Mouse (Mus musculus): ENCODE results near the gene Amacr. TPM values are rescaled to one million over a fixed set of nuclear protein-coding genes. Genes with fewer than 3 reads are reported as not detected.

The Amacr gene
- 10 to 100 TPM; 13.2 TPM for total RNA-seq (2021)
- long read RNA-seq, transcript Amacr-201 (5 exons, 2,577 nt) = major isoform, 26 of 27 reads
- long read RNA-seq, partial matches to known transcripts = 1 of 27 reads
- long read RNA-seq, other reads (novel, unspliced or antisense) = 0 of 27 reads

- peak; percentile 85 to 94 for DNase-seq (ENCODE audit: low spot score in 2 of 2)
These were observed at the start of gene Amacr for GRCm38 (mm10) chr15:10981377-10982063. TSS of gene Amacr (plus strand) at chr15:10981756.

- DNase-seq (ENCODE audit: low spot score in 2 of 2) = no peak
These were observed 47.6 kb upstream of the Amacr start for GRCm38 (mm10) chr15:10933930-10934329.

DNA sequence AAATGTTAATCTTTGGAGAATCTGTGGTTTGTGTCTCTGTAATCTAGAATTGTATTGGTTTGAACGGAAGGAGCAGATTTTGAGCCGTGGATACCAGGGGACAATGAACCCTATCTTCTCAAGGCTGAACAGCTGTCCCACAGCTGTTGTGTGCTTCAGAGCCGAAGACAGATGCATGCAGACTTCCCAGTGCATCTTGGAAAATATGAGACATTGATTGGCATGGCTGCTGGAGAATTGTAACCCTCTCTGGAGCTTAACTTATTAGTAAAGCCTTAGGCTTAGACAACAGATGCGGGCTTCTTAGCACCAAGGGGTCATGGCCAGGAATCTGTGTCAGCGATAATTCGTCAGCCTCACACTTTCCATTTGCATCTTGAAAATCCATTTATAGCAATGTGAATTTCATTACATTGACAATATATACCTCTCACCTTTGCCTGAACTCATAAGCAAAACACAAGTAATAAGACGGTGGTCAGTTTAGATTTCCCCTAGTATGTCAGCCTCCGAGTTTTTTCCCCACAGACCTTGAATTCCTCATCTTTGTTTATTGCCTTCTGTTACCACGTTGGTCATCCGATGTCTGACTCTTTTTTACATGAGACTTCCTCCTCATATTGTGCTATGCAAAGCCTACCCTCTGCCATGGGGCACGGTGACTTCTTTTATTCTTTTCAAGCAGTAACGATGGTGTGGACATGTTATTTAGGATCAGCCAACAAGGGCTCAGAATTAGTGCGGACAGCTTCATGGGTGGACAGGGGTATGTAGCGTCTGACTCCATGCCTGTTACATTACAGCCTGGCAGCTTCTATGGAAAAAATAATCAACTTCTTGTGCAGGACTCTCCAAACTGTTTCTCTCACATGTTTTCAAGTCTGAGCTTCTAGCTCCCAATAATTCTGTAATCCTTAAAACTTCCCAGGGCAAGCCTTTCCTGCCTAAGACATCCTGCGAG, 41.1 kb upstream of the Amacr start:
- DNase-seq (ENCODE audit: low spot score in 2 of 2) = no peak

DNA sequence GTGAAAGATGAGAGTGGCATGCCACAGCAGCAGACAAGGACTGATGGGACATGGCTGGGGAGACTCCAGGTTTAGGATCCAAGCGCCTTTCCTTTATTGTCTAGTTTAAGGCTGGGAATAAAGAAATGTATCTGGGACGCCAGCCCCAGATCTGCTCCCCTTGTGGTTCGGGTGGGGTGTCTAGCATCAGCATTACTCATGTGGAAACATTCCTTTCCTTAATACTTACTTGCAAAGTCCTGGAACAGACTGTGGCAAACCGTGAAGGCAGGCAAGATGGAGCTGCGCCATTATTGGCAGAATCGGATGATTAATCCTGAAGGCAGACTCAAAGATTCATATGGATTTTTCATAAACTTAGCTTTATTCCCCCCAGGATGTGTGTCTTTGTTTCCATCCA, 39.7 kb upstream of the Amacr start:
- DNase-seq (ENCODE audit: low spot score in 2 of 2) = no peak

GRCm38 (mm10) chr15:10947852-10948251, 33.7 kb upstream of the Amacr start:
- no peak for DNase-seq (ENCODE audit: low spot score in 2 of 2)

DNA sequence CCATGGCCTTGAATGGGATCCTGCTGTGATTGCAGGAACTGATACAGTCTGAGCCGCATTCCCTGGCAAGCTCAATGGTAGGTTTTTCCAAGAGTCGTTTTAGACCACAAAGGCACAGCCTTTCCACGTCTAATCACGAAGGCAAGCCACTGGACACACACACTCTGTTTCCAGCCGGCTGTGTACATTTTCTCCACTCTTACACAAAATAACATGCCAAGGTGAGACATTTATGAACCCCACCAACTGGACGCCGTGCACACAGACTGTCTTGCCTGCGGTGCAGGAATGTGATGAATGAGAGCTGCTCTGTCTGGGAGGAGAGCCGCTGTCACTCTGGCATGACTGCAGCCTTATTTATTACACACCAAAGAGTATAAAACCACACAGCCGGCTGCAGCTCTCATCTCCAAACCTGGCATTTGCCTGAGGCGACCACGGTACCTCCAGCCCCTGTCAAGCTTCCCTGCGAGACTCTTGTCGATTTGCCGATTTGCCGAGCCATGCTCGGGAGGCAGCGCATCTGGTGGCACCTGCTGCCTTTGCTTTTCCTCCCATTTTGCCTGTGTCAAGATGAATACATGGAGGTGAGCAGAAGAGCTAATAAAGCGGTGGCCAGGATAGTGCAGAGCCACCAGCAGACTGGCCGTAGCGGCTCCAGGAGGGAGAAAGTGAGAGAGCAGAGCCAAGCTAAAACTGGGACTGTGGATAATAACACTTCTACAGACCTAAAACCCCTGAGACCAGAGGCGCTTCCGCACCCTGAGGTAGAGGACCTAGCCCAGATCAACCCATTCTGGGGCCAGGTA, 29.4 kb upstream of the Amacr start, which contains the start of gene C1qtnf3:
Gene C1qtnf3, plus strand, starts transcription at position 382 of the 809 bp plus-strand sequence.
- no peak for DNase-seq (ENCODE audit: low spot score in 2 of 2)

GRCm38 (mm10) chr15:10952760-10953305, 28.7 kb upstream of the Amacr start:
- no peak for DNase-seq (ENCODE audit: low spot score in 2 of 2)

- DNase-seq (ENCODE audit: low spot score in 2 of 2) = no peak
These were observed 28.1 kb upstream of the Amacr start for GRCm38 (mm10) chr15:10953465-10953864.

- DNase-seq (ENCODE audit: low spot score in 2 of 2) = no peak
These were observed 27.1 kb upstream of the Amacr start for GRCm38 (mm10) chr15:10954381-10955016.

- no peak for DNase-seq (ENCODE audit: low spot score in 2 of 2)
These were observed 26.4 kb upstream of the Amacr start for GRCm38 (mm10) chr15:10955156-10955555.

GRCm38 (mm10) chr15:10956706-10957105, 24.9 kb upstream of the Amacr start:
- no peak for DNase-seq (ENCODE audit: low spot score in 2 of 2)

- DNase-seq (ENCODE audit: low spot score in 2 of 2) = no peak
These were observed 22.1 kb upstream of the Amacr start for GRCm38 (mm10) chr15:10959277-10960026.

- DNase-seq (ENCODE audit: low spot score in 2 of 2) = no peak
These were observed 21.3 kb upstream of the Amacr start for GRCm38 (mm10) chr15:10960267-10960666.

- no peak for DNase-seq (ENCODE audit: low spot score in 2 of 2)
These were observed 19.0 kb upstream of the Amacr start for GRCm38 (mm10) chr15:10962601-10963000.

DNA sequence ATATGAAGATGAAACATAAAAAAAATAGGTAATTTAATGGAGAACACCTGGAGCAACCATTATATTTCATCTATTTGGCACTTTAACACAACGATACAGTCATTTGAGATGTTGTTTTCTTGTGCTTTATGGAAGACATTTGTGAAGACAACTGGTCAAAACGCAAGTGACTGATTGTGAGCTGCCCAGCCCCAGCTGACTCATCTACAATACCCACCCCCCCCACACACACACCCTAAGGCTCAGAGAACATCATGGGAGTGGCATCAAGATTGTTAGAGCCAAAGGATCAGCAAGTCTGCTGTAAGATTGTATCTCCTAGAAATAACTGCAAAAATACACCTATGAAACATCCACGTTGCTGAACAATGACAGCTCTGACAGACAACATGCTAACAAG, 12.1 kb upstream of the Amacr start:
- no peak for DNase-seq (ENCODE audit: low spot score in 2 of 2)

DNA sequence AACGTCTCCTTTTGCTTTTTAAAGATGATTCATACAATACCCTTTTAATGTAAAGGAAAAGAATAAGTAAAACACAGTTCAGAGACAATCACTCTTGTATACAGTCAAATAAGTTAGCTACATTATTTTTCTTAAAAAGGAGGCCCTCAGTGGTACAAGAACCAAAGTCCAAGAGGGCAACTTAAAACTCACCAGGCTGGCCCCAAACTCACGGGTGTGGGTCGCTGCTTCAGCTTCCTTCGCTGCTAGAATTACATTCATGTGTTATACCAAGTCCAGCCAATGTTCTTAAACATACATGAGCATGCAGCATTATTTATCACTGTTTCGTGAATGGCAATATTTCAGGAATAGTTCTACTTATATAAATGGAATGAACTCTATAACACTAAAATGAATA, 10.8 kb upstream of the Amacr start:
- no peak for DNase-seq (ENCODE audit: low spot score in 2 of 2)

- no peak for DNase-seq (ENCODE audit: low spot score in 2 of 2)
These were observed 4.4 kb upstream of the Amacr start for GRCm38 (mm10) chr15:10977151-10977550.

DNA sequence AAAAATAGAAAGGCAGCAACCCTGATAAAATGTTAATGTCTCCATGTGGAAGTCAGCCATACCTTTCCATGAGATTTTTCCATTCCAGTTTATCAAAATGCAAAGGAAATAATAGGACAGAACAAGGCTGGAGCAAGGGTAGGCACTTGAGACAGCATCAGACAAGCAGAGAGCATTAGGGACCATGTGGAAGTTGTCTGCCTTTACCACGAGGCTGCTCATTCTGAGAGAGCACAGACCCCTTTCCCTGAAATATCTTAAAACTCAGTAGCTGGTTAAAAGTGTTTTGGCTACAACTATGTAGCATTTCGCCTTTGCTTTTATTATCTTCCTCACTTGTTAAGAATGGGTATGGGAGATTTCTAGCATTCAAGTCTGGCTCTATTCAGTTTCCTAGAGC, 844 bp upstream of the Amacr start:
- no peak for DNase-seq (ENCODE audit: low spot score in 2 of 2)

GRCm38 (mm10) chr15:10982064-10982435, 494 bp downstream of the Amacr start:
- no peak for DNase-seq (ENCODE audit: low spot score in 2 of 2)

- DNase-seq (ENCODE audit: low spot score in 2 of 2) = no peak
These were observed 4.2 kb downstream of the Amacr start for GRCm38 (mm10) chr15:10985756-10986155.

Data from layer of hippocampus, adult 18-20 months (tissue).